Mouse (Mus musculus): Measurements from ENCODE around the gene Stxbp1.

- no peak for TF ChIP-seq CTCF (IDR thresholded peaks at IDR 0.05; ENCODE audit: borderline replicate concordance, insufficient read depth, low read depth, low read length)
- TF ChIP-seq POLR2A (IDR thresholded peaks at IDR 0.05; ENCODE audit: borderline replicate concordance, insufficient read depth, low read length), result no peak
These were observed 13.8 kb upstream of the Stxbp1 start for GRCm38 (mm10) chr2:32860799-32861198.

Measured in cerebellum, adult 2 months (tissue).